Mouse (Mus musculus) limb, embryonic 11.5 days (tissue): ENCODE data around the gene Actr6. TPM values are rescaled to one million over a fixed set of nuclear protein-coding genes. Genes with fewer than 3 reads are reported as not detected.
A peak's percentile ranks its signal among the peaks of the same experiment; 100 is the strongest.

Source experiments
- ATAC-seq: fragments of 200-750 bp; cut with Nextera tagmentation; 2 replicates; pipeline ENCODE4 v1.8.0; 2017; ENCODE audit warnings: low read depth; ENCODE audit not compliant: insufficient number of reproducible peaks, low FRiP score, low TSS enrichment
- DNase-seq: peaks from one replicate; pipeline ENCODE4 v3.0.0-alpha.2; 2015; ENCODE audit warnings: low spot score
- H3K27ac ChIP-seq: fragments of 300-500 bp; sonication (generic); replicated peaks from 2 replicates; pipeline ENCODE4 v1.5.1; 2014; ENCODE audit warnings: low read depth, mild to moderate bottlenecking, low read length
- H3K27me3 ChIP-seq: fragments of 300-500 bp; sonication (generic); 2 replicates; pipeline ENCODE4 v1.6.1; 2014; ENCODE audit warnings: mild to moderate bottlenecking, low read length, mixed read lengths; ENCODE audit not compliant: control insufficient read depth, insufficient read depth
- H3K36me3 ChIP-seq: fragments of 300-500 bp; sonication (generic); 2 replicates; pipeline ENCODE4 v1.6.1; 2014; ENCODE audit warnings: mild to moderate bottlenecking, low read length, moderate library complexity, mixed read lengths; ENCODE audit not compliant: control insufficient read depth, insufficient read depth
- H3K4me1 ChIP-seq: fragments of 300-500 bp; sonication (generic); 2 replicates; pipeline ENCODE4 v1.6.1; 2014; ENCODE audit warnings: low read length, mixed read lengths; ENCODE audit not compliant: control insufficient read depth, insufficient read depth
- H3K4me2 ChIP-seq: fragments of 300-500 bp; sonication (generic); 2 replicates; pipeline ENCODE4 v1.6.1; 2014; ENCODE audit warnings: low read depth, mild to moderate bottlenecking, moderate library complexity; ENCODE audit not compliant: severe bottlenecking
- H3K4me3 ChIP-seq: fragments of 300-500 bp; sonication (generic); 2 replicates; pipeline ENCODE4 v1.5.1; 2014; ENCODE audit warnings: low read depth, low read length
- H3K9ac ChIP-seq: fragments of 300-500 bp; sonication (generic); 2 replicates; pipeline ENCODE4 v1.6.1; 2014; ENCODE audit warnings: mild to moderate bottlenecking, low read length
- H3K9me3 ChIP-seq: fragments of 300-500 bp; sonication (generic); 2 replicates; pipeline ENCODE4 v1.6.1; 2016; ENCODE audit warnings: low read length; ENCODE audit not compliant: control insufficient read depth
- WGBS: fragments of 180-500 bp; shearing (Covaris S2); extraction: QIAGEN DNeasy Blood & Tissue Kit; methylation state at CpG from one replicate; pipeline ENCODE4 v1.1.7; 2014; 5-methylcytosine and 5-hydroxymethylcytosine counted together
- polyA plus RNA-seq: library from polyadenylated mRNA; unstranded; fragments of >200 nt; fragmentation: Nextera tagmentation; extraction: Ambion mirVana; gene quantifications from 2 replicates; pipeline ENCODE4 v1.2.1, GENCODE M21; 2014

The Actr6 gene
- polyA plus RNA-seq, 1 experiment from 2014 or later = 38.4 TPM

- H3K4me2 ChIP-seq = no peak overlapping the region
- H3K9me3 ChIP-seq = no peaks in the 10 kb centered on the region
- H3K9ac ChIP-seq = no peak overlapping the region
- DNase-seq (no peak), ATAC-seq (no peak)
- no peaks in the 10 kb centered on the region for H3K27me3 ChIP-seq
- 91% methylated on average over 4 of the region's 4 CpGs for WGBS
- H3K27ac ChIP-seq = no peak overlapping the region
- H3K36me3 ChIP-seq = no peaks in the 10 kb centered on the region
- H3K4me1 ChIP-seq = no peaks in the 10 kb centered on the region
- no peak overlapping the region for H3K4me3 ChIP-seq
Observed at GRCm38 (mm10) chr10:89755231-89755630, 23.1 kb upstream of the Actr6 start.

- DNase-seq = no peak
- no peaks in the 10 kb centered on the region for H3K4me1 ChIP-seq
- WGBS = 88% methylated on average over 5 of the region's 5 CpGs
Observed at GRCm38 (mm10) chr10:89751069-89751468, 19.0 kb upstream of the Actr6 start.

GRCm38 (mm10) chr10:89748619-89749018, 16.5 kb upstream of the Actr6 start:
- Histone ChIP-seq H3K4me3 (no peak overlapping the region), H3K4me2 (no peak overlapping the region), H3K4me1 (no peaks in the 10 kb centered on the region), H3K27me3 (no peaks in the 10 kb centered on the region), H3K9ac (no peak overlapping the region), H3K36me3 (no peaks in the 10 kb centered on the region), H3K27ac (no peak overlapping the region), H3K9me3 (no peaks in the 10 kb centered on the region)
- DNase-seq = no peak
- no peak for ATAC-seq
- 92% methylated on average over 2 of the region's 2 CpGs for WGBS

More at GRCm38 (mm10) chr10:89751069-89751468, 19.0 kb upstream of the Actr6 start:
- Histone ChIP-seq H3K4me3 (no peak overlapping the region), H3K36me3 (no peaks in the 10 kb centered on the region), H3K9ac (no peak overlapping the region), H3K27ac (no peak overlapping the region), H3K27me3 (no peaks in the 10 kb centered on the region), H3K4me2 (no peak overlapping the region), H3K9me3 (no peaks in the 10 kb centered on the region)
- no peak for ATAC-seq

- Histone ChIP-seq H3K4me2 (no peak overlapping the region), H3K9me3 (no peaks in the 10 kb centered on the region), H3K27ac (no peak overlapping the region), H3K4me3 (no peak overlapping the region), H3K27me3 (no peaks in the 10 kb centered on the region), H3K4me1 (no peaks in the 10 kb centered on the region), H3K9ac (no peak overlapping the region), H3K36me3 (no peaks in the 10 kb centered on the region)
- ATAC-seq = no peak
- no peak for DNase-seq
- WGBS = 96% methylated on average over 1 of the region's 1 CpGs
Observed at GRCm38 (mm10) chr10:89747911-89748310, 15.8 kb upstream of the Actr6 start.

GRCm38 (mm10) chr10:89747221-89747905, 15.3 kb upstream of the Actr6 start:
- no peaks in the 10 kb centered on the region for H3K9me3 ChIP-seq
- ATAC-seq = no peak
- WGBS = 91% methylated on average over 8 of the region's 8 CpGs
- no peaks in the 10 kb centered on the region for H3K27me3 ChIP-seq
- no peak overlapping the region for H3K9ac ChIP-seq
- H3K27ac ChIP-seq = no peak overlapping the region
- no peaks in the 10 kb centered on the region for H3K36me3 ChIP-seq
- no peaks in the 10 kb centered on the region for H3K4me1 ChIP-seq
- no peak for DNase-seq
- H3K4me2 ChIP-seq = no peak overlapping the region
- no peak overlapping the region for H3K4me3 ChIP-seq

GRCm38 (mm10) chr10:89746581-89746980, 14.5 kb upstream of the Actr6 start:
- no peaks in the 10 kb centered on the region for H3K4me1 ChIP-seq
- no peaks in the 10 kb centered on the region for H3K9me3 ChIP-seq
- no peak overlapping the region for H3K27ac ChIP-seq
- WGBS = 92% methylated on average over 3 of the region's 3 CpGs
- no peaks in the 10 kb centered on the region for H3K36me3 ChIP-seq
- no peak overlapping the region for H3K4me2 ChIP-seq
- ATAC-seq (no peak), DNase-seq (no peak)
- no peak overlapping the region for H3K9ac ChIP-seq
- no peaks in the 10 kb centered on the region for H3K27me3 ChIP-seq
- H3K4me3 ChIP-seq = no peak overlapping the region

- H3K4me1 ChIP-seq = no peaks in the 10 kb centered on the region
- H3K4me3 ChIP-seq = peak overlapping the region; percentile 86
- H3K4me2 ChIP-seq = peak overlapping the region; percentile 69
- DNase-seq = no peak
- no peaks in the 10 kb centered on the region for H3K27me3 ChIP-seq
- peak overlapping the region; percentile 93 for H3K9ac ChIP-seq
- no peak overlapping the region for H3K27ac ChIP-seq
- no peaks in the 10 kb centered on the region for H3K36me3 ChIP-seq
- H3K9me3 ChIP-seq = no peaks in the 10 kb centered on the region
- ATAC-seq = no peak
- WGBS = under 1% methylated on average over 14 of the region's 14 CpGs
Observed at GRCm38 (mm10) chr10:89745666-89746020, 13.5 kb upstream of the Actr6 start.

GRCm38 (mm10) chr10:89744871-89745665, 13.0 kb upstream of the Actr6 start, which contains the start of gene Uhrf1bp1l:
Gene Uhrf1bp1l (plus strand): TSS chr10:89744991.
- peak within 1 kb of the TSS; percentile 73 for H3K27ac ChIP-seq
- no peaks in the 10 kb centered on the region for H3K4me1 ChIP-seq
- H3K4me3 ChIP-seq = peak within 1 kb of the TSS; percentile 86
- ATAC-seq (peak; percentile 94), DNase-seq (peak; percentile 94)
- H3K9me3 ChIP-seq = no peaks in the 10 kb centered on the region
- H3K27me3 ChIP-seq = no peaks in the 10 kb centered on the region
- 1% methylated on average over 69 of the region's 85 CpGs for WGBS
- peak within 1 kb of the TSS; percentile 69 for H3K4me2 ChIP-seq
- no peaks in the 10 kb centered on the region for H3K36me3 ChIP-seq
- H3K9ac ChIP-seq = peak within 1 kb of the TSS; percentile 93
